Mouse (Mus musculus): ENCODE data around the gene Olfr893.
"Not testable (repeated sequence)": the region's sequence is repeated elsewhere in the genome, so short reads cannot be mapped to it uniquely, and the experiment has no call there.

Olfr893 gene

GRCm38 (mm10) chr9:38208065-38208464, at the start of gene Olfr893:
TSS of gene Olfr893 (plus strand) at chr9:38208365.
- no peak for DNase-seq (ENCODE audit: low spot score)

- DNase-seq (ENCODE audit: low spot score) = not testable (repeated sequence)
These were observed 39.8 kb upstream of the Olfr893 start for GRCm38 (mm10) chr9:38168341-38168740.

- no peak for DNase-seq (ENCODE audit: low spot score)
These were observed 27.4 kb upstream of the Olfr893 start, which contains the start of gene Olfr891 for GRCm38 (mm10) chr9:38180721-38181120. TSS of gene Olfr891 (minus strand) at chr9:38180821.

GRCm38 (mm10) chr9:38217755-38218154, 9.6 kb downstream of the Olfr893 start, which contains the start of gene Olfr894:
TSS of gene Olfr894 (plus strand) at chr9:38218055.
- no peak for DNase-seq (ENCODE audit: low spot score)

- DNase-seq (ENCODE audit: low spot score) = no peak
These were observed 44.3 kb downstream of the Olfr893 start, which contains the start of gene Olfr143 for GRCm38 (mm10) chr9:38252474-38252873. TSS of gene Olfr143 (plus strand) at chr9:38252774.

Data from yolk sac, embryonic 10.5 days (tissue).